Mouse (Mus musculus): ENCODE data around the gene Tomm40l. TPM values are rescaled to one million over a fixed set of nuclear protein-coding genes. Genes with fewer than 3 reads are reported as not detected.
A peak's percentile ranks its signal among the peaks of the same experiment; 100 is the strongest.

Tomm40l gene
- polyA plus RNA-seq, 1 experiment from 2014 or later: 58.3 TPM

DNA sequence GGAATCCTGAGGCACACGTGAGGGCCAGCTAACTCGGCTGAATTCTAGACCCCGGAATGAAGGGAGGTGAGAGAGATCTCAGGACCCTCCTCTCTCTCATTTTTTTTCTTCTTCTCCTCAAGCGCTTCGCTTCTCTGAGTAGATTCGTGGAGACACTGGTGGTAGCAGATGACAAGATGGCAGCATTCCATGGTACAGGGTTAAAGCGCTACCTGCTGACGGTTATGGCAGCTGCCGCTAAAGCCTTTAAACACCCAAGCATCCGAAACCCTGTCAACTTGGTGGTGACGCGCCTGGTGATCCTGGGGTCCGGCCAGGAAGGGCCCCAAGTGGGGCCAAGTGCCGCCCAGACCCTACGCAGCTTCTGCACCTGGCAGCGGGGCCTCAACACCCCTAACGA is 30.1 kb upstream of the Tomm40l start:
- Histone ChIP-seq H3K27me3 (ENCODE audit: control insufficient read depth, insufficient read depth, low read depth, low read length) (no peaks in the 10 kb centered on the region), H3K27ac (ENCODE audit: low read length) (0 out of 2 replicates have a peak overlapping the region, but pooled peaks have one; percentile 4), H3K36me3 (ENCODE audit: control insufficient read depth, insufficient read depth, low read length) (no peaks in the 10 kb centered on the region), H3K9me3 (replicated peaks; ENCODE audit: control insufficient read depth, low read length, poor library complexity, severe bottlenecking) (no peaks in the 10 kb centered on the region), H3K9ac (ENCODE audit: low read depth, low read length) (no peak overlapping the region), H3K4me1 (ENCODE audit: control insufficient read depth, insufficient read depth, low read length) (peaks cover 21% of the 10 kb centered on the region), H3K4me2 (ENCODE audit: low read length) (peak overlapping the region; percentile 53), H3K4me3 (ENCODE audit: low read depth, low read length) (peak overlapping the region; percentile 13; the same call in 1 of the 2 replicates)
- WGBS: 47% methylated on average over 17 of the region's 17 CpGs
- no peak for ATAC-seq

DNA sequence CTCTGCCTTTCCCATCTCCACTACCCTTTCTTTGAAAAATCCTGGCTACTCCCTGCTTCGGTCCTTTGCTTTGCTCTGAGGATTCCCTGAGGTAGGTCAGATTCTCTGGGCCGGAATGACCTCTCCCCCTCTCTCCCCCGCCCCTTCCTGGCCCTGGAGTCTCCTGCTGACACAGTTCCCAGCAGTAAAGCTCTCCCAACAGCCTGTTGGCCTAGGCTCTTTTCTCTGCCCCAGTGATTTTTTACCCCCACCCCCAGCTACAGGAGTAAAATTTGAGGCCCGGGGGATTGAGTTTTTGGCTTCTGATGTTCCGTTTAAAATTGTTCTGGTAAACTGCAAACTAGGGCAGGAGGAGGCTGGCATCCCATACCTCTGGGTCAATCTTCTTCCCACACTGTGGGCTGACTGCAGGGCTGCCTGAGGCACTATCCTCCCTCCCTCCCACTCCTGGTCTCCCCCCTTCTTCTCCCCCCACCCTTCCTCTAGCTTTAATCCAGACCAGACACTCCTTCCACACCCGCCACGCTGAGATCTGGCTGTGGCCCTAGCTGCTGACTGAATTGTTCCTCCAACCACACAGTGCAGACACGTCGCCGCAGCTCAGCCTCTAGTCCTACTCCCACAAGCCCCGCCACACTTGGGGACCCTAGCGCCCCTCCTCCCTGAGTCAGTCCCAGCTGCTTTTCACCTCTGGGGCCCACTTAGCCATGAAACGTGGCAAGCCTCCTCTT is 29.4 kb upstream of the Tomm40l start:
- 5% methylated on average over 13 of the region's 13 CpGs for WGBS
- Histone ChIP-seq H3K9ac (ENCODE audit: low read depth, low read length) (peak overlapping the region; percentile 39; the same call in 1 of the 2 replicates), H3K4me2 (ENCODE audit: low read length) (peak overlapping the region; percentile 53), H3K9me3 (replicated peaks; ENCODE audit: control insufficient read depth, low read length, poor library complexity, severe bottlenecking) (no peaks in the 10 kb centered on the region), H3K4me1 (ENCODE audit: control insufficient read depth, insufficient read depth, low read length) (peaks cover 22% of the 10 kb centered on the region), H3K27me3 (ENCODE audit: control insufficient read depth, insufficient read depth, low read depth, low read length) (no peaks in the 10 kb centered on the region), H3K27ac (ENCODE audit: low read length) (0 out of 2 replicates have a peak overlapping the region, but pooled peaks have one; percentile 4), H3K4me3 (ENCODE audit: low read depth, low read length) (peak overlapping the region; percentile 34), H3K36me3 (ENCODE audit: control insufficient read depth, insufficient read depth, low read length) (no peaks in the 10 kb centered on the region)
- ATAC-seq: no peak

DNA sequence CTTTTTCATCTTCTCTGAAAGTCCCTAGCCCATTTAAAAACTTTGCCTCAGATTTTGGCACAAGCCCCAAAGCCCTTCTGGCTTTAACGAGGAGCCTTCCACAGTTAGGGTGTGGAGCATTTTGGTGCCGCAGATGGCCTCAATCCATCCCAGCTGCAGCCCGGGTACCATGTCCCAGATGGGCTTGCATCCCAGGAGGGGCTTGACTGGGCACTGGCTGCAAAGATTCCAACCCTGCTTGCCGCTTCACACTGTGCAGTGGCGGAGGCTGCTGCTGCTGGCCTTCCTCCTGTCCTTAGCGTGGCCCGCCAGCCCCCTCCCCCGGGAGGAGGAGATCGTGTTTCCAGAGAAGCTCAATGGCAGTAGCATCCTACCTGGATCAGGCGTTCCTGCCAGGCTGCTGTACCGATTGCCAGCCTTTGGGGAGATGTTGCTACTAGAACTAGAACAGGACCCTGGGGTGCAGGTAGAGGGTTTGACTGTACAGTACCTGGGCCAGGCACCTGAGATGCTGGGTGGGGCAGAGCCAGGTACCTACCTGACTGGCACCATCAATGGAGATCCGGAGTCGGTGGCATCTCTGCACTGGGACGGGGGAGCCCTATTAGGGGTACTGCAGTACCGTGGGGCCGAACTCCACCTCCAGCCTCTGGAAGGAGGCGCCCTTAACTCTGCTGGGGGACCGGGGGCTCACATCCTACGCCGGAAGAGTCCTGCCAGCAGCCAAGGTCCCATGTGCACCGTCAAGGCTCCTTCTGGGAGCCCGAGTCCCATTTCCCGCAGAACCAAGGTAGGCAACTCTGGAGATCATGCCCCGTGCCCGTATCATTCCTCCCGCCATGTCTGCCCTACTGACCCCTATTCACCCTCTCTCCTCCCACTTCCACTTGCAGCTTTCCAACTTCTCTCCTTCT is 28.6 kb upstream of the Tomm40l start, which contains the start of gene Ndufs2:
Gene Ndufs2, minus strand, starts transcription at position 709 of the 914 bp plus-strand sequence.
- Histone ChIP-seq H3K36me3 (ENCODE audit: control insufficient read depth, insufficient read depth, low read length) (no peaks in the 10 kb centered on the region), H3K4me2 (ENCODE audit: low read length) (peak within 1 kb of the TSS; percentile 53), H3K9ac (ENCODE audit: low read depth, low read length) (peak within 1 kb of the TSS; percentile 61), H3K27me3 (ENCODE audit: control insufficient read depth, insufficient read depth, low read depth, low read length) (no peaks in the 10 kb centered on the region), H3K27ac (ENCODE audit: low read length) (peak within 1 kb of the TSS; percentile 53), H3K4me3 (ENCODE audit: low read depth, low read length) (peak within 1 kb of the TSS; percentile 34), H3K4me1 (ENCODE audit: control insufficient read depth, insufficient read depth, low read length) (peaks cover 27% of the 10 kb centered on the region), H3K9me3 (replicated peaks; ENCODE audit: control insufficient read depth, low read length, poor library complexity, severe bottlenecking) (no peaks in the 10 kb centered on the region)
- no peak for ATAC-seq
- 14% methylated on average over 26 of the region's 26 CpGs for WGBS

DNA sequence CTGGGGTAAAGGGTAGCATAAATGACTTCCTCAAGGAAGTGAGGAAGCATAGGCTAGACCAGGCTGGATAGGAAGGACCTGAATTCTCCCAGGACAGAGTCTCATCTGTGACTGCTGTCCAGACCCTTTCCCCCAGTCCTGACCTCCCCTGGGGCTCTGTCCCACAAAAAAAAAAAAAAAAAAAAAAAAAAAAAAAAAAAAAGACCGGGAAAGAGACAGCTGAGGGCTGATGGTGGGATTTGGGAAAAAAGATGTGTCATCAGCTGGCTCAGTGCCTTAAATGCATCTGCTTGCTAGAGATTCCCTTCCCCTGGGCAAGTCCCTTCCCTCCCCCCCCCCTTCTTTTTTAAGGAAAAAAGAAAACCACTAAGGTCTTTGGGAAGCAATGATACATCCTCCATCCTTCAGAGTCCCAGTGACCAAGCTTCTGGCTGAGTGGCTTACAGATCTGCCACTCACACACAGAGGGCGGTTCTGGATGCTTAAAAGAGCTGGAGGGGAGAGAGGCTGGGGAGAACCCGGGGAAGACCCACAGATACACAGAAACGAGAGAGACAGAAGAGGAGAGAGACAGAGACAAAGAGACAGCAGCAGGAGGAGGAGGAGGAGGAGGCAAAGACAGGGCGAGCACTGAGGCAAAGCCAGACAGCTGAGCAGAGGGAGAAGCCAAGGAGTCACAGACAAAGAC is 27.7 kb upstream of the Tomm40l start, which contains the start of gene Adamts4:
Gene Adamts4, plus strand, starts transcription at position 509 of the 688 bp plus-strand sequence.
- 14% methylated on average over 5 of the region's 5 CpGs for WGBS
- ATAC-seq: no peak
- Histone ChIP-seq H3K4me1 (ENCODE audit: control insufficient read depth, insufficient read depth, low read length) (peaks cover 33% of the 10 kb centered on the region), H3K9me3 (replicated peaks; ENCODE audit: control insufficient read depth, low read length, poor library complexity, severe bottlenecking) (no peaks in the 10 kb centered on the region), H3K9ac (ENCODE audit: low read depth, low read length) (peak within 1 kb of the TSS; percentile 61), H3K4me3 (ENCODE audit: low read depth, low read length) (peak within 1 kb of the TSS; percentile 34), H3K36me3 (ENCODE audit: control insufficient read depth, insufficient read depth, low read length) (no peaks in the 10 kb centered on the region), H3K4me2 (ENCODE audit: low read length) (peak within 1 kb of the TSS; percentile 53), H3K27ac (ENCODE audit: low read length) (peak within 1 kb of the TSS; percentile 53), H3K27me3 (ENCODE audit: control insufficient read depth, insufficient read depth, low read depth, low read length) (no peaks in the 10 kb centered on the region)

DNA sequence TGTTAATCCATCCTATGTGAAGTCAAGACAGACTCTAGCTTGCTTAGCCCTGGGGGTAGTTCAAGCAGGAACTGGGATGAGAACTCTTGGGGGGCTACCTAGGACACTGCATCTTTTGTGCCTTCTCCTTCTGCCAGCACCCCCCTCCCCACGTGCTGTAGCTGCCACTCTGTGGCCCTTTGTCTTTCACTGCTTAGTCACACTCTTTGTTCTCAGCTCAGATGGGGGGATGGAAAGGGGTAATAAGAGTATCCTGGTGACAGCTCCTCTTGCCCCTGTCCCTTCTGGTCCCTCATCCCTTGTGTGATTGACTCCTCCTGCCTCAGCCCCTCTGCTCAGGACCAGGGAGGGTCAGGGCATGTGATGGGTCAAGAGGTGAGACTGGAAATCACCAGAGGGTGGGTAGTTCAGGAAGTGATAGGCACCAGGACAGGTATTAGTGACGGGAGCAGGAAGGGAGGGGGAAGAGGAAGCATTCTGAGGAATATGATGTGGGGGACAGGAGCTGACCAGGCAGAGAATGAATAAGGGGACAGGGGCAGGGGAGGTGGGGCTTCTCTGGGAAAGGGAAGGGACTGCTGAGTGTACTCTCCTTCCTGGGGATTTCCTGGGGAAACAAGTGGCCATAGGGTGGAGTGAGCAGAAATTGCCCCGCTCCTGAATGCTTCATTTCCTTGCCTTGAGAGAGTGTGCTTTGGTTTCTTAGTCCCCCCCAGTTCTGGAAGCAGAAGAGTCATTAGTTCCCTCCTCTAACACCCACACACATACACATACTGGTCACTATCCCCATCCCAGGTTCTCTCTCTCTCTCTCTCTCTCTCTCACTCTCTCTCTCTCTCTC is 26.3 kb upstream of the Tomm40l start:
- Histone ChIP-seq H3K4me2 (ENCODE audit: low read length) (no peak overlapping the region), H3K27ac (ENCODE audit: low read length) (no peak overlapping the region), H3K27me3 (ENCODE audit: control insufficient read depth, insufficient read depth, low read depth, low read length) (no peaks in the 10 kb centered on the region), H3K9me3 (replicated peaks; ENCODE audit: control insufficient read depth, low read length, poor library complexity, severe bottlenecking) (no peaks in the 10 kb centered on the region), H3K36me3 (ENCODE audit: control insufficient read depth, insufficient read depth, low read length) (no peaks in the 10 kb centered on the region; the same call in 1 of the 2 replicates), H3K4me1 (ENCODE audit: control insufficient read depth, insufficient read depth, low read length) (peaks cover 33% of the 10 kb centered on the region), H3K4me3 (ENCODE audit: low read depth, low read length) (no peak overlapping the region), H3K9ac (ENCODE audit: low read depth, low read length) (no peak overlapping the region)
- 32% methylated on average over 3 of the region's 3 CpGs for WGBS
- ATAC-seq: no peak

DNA sequence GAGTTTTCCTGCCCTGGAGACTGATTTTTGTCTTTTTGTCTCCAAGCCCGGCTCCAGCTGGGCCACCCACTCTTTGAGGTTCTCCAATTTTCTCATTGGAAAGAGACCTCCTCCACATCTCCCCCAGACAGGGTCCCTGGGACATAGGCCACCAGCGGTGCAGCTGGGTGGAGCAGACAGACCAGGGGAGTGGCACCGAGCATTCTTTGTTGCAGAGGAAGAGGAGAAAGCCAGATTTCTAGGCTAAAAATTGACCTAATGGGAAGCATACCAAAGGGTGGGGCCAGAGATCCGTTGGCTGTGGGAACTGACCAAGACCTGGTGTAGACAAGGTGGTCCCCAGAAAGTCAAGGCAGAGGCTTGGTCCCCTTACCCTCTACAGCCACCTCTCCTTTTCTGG is 25.6 kb upstream of the Tomm40l start:
- Histone ChIP-seq H3K27ac (ENCODE audit: low read length) (peak overlapping the region; percentile 51), H3K4me2 (ENCODE audit: low read length) (peak overlapping the region; percentile 63), H3K9ac (ENCODE audit: low read depth, low read length) (peak overlapping the region; percentile 57; the same call in 1 of the 2 replicates), H3K36me3 (ENCODE audit: control insufficient read depth, insufficient read depth, low read length) (no peaks in the 10 kb centered on the region; the same call in 1 of the 2 replicates), H3K4me3 (ENCODE audit: low read depth, low read length) (no peak overlapping the region), H3K9me3 (replicated peaks; ENCODE audit: control insufficient read depth, low read length, poor library complexity, severe bottlenecking) (no peaks in the 10 kb centered on the region), H3K4me1 (ENCODE audit: control insufficient read depth, insufficient read depth, low read length) (peaks cover 33% of the 10 kb centered on the region), H3K27me3 (ENCODE audit: control insufficient read depth, insufficient read depth, low read depth, low read length) (no peaks in the 10 kb centered on the region)
- ATAC-seq: no peak
- WGBS: 30% methylated on average over 4 of the region's 4 CpGs

DNA sequence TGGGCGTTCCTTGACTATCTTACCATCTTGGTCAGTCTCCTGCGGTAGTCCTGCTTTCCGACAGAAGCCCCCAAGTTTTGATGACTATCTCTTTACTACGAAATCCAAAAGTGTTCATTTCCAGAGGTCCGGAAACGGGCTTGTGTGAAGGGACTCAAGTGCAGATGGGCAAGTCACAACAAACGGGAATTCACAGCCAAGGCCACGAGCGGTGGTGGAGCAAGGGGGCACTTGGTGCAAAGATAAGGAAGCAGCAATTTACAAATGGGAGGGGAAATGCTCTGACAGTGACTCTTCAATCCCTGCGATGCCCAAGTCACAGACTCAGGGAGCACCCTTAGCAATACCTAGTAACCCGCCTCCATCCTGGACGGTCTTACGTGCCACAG is 25.1 kb upstream of the Tomm40l start:
- peak; percentile 27 for ATAC-seq
- peak overlapping the region; percentile 51 for H3K27ac ChIP-seq (ENCODE audit: low read length)
- H3K4me2 ChIP-seq (ENCODE audit: low read length): peak overlapping the region; percentile 63
- no peaks in the 10 kb centered on the region; the same call in 1 of the 2 replicates for H3K36me3 ChIP-seq (ENCODE audit: control insufficient read depth, insufficient read depth, low read length)
- H3K27me3 ChIP-seq (ENCODE audit: control insufficient read depth, insufficient read depth, low read depth, low read length): no peaks in the 10 kb centered on the region
- H3K9ac ChIP-seq (ENCODE audit: low read depth, low read length): peak overlapping the region; percentile 57
- no peaks in the 10 kb centered on the region for H3K9me3 ChIP-seq (replicated peaks; ENCODE audit: control insufficient read depth, low read length, poor library complexity, severe bottlenecking)
- WGBS: 13% methylated on average over 13 of the region's 13 CpGs
- H3K4me3 ChIP-seq (ENCODE audit: low read depth, low read length): peak overlapping the region; percentile 81
- peaks cover 32% of the 10 kb centered on the region for H3K4me1 ChIP-seq (ENCODE audit: control insufficient read depth, insufficient read depth, low read length)
